Mouse (Mus musculus) heart, postnatal 0 days (tissue): Measurements from ENCODE around the gene Trmt11.

ENCODE experiments used
- CTCF ChIP-seq: IDR thresholded peaks from 2 replicates; pipeline ENCODE4 v1.5.1; 2016; ENCODE audit warnings: antibody characterized with exemption, control low read depth, low read depth
- EP300 ChIP-seq: IDR thresholded peaks from 2 replicates; pipeline ENCODE4 v1.6.1; 2016; ENCODE audit warnings: antibody characterized with exemption, low read depth

- TF ChIP-seq EP300 (no peak), CTCF (no peak)
Measured at GRCm38 (mm10) chr10:30516771-30517170, 83.8 kb downstream of the Trmt11 start.
